Mouse (Mus musculus) brain, embryonic 14.5 days (tissue): ENCODE data around the gene Lfng. TPM values are rescaled to one million over a fixed set of nuclear protein-coding genes. Genes with fewer than 3 reads are reported as not detected.

Experiments used
- DNase-seq: peaks from one replicate; pipeline ENCODE4 v3.0.0-alpha.2; 2011; ENCODE audit warnings: low read depth
- CTCF ChIP-seq: fragments of 200-500 bp; IDR thresholded peaks from 2 replicates; pipeline ENCODE4 v1.5.1; 2012; ENCODE audit warnings: inconsistent platforms, mild to moderate bottlenecking, moderate library complexity, borderline replicate concordance; ENCODE audit not compliant: insufficient read depth, insufficient read length; ENCODE audit errors: extremely low read depth
- POLR2A ChIP-seq: fragments of 200-500 bp; IDR thresholded peaks from 2 replicates; pipeline ENCODE4 v1.6.1; 2012; ENCODE audit warnings: mild to moderate bottlenecking, inconsistent platforms, borderline replicate concordance; ENCODE audit not compliant: poor library complexity, insufficient read depth, insufficient read length, severe bottlenecking; ENCODE audit errors: extremely low read depth
- polyA plus RNA-seq: library from polyadenylated mRNA; depleted of rRNA; stranded (reverse); fragments of >200 nt; gene quantifications from 2 replicates; pipeline ENCODE4 v1.2.3, GENCODE M21; 2012

Gene Lfng
- polyA plus RNA-seq, 1 experiment = 55.8 TPM

- DNase-seq = peak; percentile 34
- TF ChIP-seq CTCF = no peak
- no peak for TF ChIP-seq POLR2A
Observed at GRCm38 (mm10) chr5:140571673-140572072, 35.4 kb upstream of the Lfng start.

GRCm38 (mm10) chr5:140572611-140573010, 34.5 kb upstream of the Lfng start:
- DNase-seq = no peak

GRCm38 (mm10) chr5:140575381-140575866, 31.7 kb upstream of the Lfng start:
- TF ChIP-seq CTCF (no peak), POLR2A (no peak)
- no peak for DNase-seq

More at GRCm38 (mm10) chr5:140572611-140573010, 34.5 kb upstream of the Lfng start:
- TF ChIP-seq CTCF (no peak), POLR2A (no peak)

GRCm38 (mm10) chr5:140579221-140579620, 27.9 kb upstream of the Lfng start:
- no peak for DNase-seq
- TF ChIP-seq CTCF (no peak), POLR2A (no peak)

GRCm38 (mm10) chr5:140579771-140580170, 27.3 kb upstream of the Lfng start:
- TF ChIP-seq CTCF = no peak
- no peak for TF ChIP-seq POLR2A
- DNase-seq = peak; percentile 92

- no peak for TF ChIP-seq POLR2A
- no peak for TF ChIP-seq CTCF
- no peak for DNase-seq
Observed at GRCm38 (mm10) chr5:140581569-140581968, 25.6 kb upstream of the Lfng start.

- TF ChIP-seq POLR2A (no peak), CTCF (no peak)
- DNase-seq = peak; percentile 74
Observed at GRCm38 (mm10) chr5:140582995-140583731, 24.0 kb upstream of the Lfng start.

GRCm38 (mm10) chr5:140583732-140584368, 23.3 kb upstream of the Lfng start:
- DNase-seq = peak; percentile 95
- TF ChIP-seq POLR2A (no peak), CTCF (no peak)

GRCm38 (mm10) chr5:140589082-140589774, 17.9 kb upstream of the Lfng start:
- TF ChIP-seq POLR2A (no peak), CTCF (no peak)
- DNase-seq = no peak

GRCm38 (mm10) chr5:140594846-140595245, 12.3 kb upstream of the Lfng start:
- no peak for DNase-seq
- TF ChIP-seq CTCF (no peak), POLR2A (no peak)

- no peak for DNase-seq
- TF ChIP-seq CTCF (no peak), POLR2A (no peak)
Observed at GRCm38 (mm10) chr5:140596426-140596825, 10.7 kb upstream of the Lfng start.

- DNase-seq = no peak
- TF ChIP-seq CTCF (no peak), POLR2A (no peak)
Observed at GRCm38 (mm10) chr5:140596927-140597588, 10.1 kb upstream of the Lfng start.
